Mouse (Mus musculus): ENCODE data around the gene Nlgn1. TPM values are rescaled to one million over a fixed set of nuclear protein-coding genes. Genes with fewer than 3 reads are reported as not detected.
A peak's percentile ranks its signal among the peaks of the same experiment; 100 is the strongest.

Nlgn1 gene
- total RNA-seq, 2 experiments from 2014 or later, result not detected

DNA sequence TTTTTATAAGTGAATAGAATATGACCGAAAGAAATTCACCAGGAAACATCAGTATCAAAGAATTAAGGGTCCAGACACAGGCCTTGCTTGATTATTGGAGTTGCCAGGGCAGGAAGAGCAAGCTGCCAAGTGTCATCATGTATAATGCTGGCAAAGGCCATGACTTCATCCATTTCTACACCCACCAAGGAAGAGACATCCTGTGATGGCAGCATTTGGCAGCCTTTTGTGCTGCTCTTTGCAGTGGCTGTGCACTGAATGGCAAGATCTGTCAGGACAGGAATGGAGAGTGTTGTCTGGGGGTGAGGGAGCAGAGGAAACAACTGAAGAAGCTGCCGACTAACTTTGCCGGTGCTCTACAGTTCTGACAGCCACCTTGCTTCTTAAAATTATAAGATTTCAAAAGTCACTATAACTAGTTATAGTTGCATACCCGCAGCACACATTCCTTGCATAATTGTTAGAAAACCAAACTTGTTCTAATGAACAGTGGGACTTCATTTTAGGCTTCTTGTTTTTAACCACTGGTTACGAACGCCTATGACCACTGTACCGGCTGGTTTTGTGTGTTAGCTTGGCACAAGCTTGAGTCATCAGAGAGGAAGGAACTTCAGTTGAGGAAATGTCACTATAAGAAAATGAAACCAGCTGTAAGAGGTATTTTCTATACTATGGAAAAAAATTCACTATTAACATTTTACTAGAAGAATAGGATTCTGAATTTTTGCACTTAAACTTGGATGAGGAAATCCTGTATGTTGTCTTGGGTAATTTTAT lies 487.4 kb downstream of the Nlgn1 start:
- 0 out of 2 replicates have a peak, but pooled peaks have one; percentile 17 for ATAC-seq (replicated peaks; ENCODE audit: poor library complexity)

DNA sequence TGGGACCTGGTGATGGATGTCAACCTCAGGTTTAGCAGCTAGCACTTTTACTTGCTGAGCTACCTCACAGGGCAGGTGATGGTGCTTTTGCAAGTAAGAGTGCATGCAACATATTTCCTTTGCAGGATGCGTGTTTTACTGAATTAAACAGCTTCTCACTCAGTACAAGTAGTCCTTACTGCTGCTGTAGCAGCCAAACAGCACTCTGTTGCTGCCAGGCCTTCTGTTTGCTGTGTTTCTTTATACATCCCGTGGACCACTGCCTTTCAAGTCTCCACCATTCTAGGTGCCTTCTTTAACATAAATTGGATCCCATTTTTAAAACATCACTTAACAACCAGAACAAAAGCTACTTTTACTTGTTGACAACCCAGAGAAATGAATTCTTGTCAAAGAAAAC lies 502.0 kb downstream of the Nlgn1 start:
- no peak for ATAC-seq (replicated peaks; ENCODE audit: poor library complexity)

DNA sequence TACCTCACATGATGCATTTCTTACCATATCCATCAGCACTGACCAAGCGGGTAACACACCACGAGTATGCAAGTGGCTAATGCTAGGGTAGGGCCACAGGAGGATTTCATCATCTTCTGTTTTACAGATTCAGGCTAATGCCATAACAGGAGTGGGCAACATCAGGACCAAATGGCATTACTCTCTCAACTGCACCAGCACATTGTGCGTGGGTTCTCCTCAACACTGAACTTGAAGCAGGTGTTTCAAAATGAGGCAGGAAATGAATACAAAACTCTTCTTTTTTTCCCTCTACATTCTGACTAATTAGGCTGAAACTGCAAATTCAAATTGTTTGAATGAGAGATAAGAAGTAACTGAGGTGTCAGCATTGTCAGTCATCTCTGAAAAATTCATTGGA lies 518.9 kb downstream of the Nlgn1 start:
- no peak for ATAC-seq (replicated peaks; ENCODE audit: poor library complexity)

DNA sequence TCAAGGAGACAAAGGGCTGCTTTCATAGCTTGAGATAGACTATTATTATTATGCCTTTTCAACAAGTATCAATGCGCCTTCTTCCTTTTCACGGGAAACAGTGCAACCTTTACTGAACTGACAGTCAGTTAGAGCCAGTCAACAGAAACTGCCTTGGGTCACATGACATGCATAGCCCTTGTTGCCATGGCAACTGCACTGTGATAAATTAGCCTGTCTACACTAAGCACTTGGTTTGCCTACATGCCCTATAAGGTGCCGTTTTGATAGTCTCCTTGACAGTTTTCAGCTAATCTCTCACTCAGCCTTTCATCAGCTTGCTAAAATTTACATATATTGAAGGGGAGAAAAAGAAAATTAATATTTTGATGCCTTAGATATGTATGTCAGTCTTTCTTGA lies 524.7 kb downstream of the Nlgn1 start:
- no peak for ATAC-seq (replicated peaks; ENCODE audit: poor library complexity)

DNA sequence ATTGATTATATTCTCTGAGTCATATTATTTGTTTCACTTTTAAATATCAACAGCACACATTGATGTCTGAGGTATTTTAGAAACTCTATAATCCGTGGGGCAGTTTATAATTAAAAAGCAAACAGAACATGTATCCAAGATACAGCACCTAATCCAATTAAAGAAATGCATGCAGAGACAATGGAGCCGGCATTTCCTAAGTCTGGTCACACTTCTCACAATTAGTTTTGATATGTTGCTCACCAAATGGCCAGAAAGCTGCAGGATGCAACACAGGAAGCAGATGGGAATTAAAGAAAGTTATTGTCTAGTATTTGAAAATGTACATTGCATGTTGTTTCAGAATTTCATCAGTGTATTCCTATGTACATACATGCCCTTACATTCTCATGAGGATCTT lies 550.6 kb downstream of the Nlgn1 start:
- no peak for ATAC-seq (replicated peaks; ENCODE audit: poor library complexity)

DNA sequence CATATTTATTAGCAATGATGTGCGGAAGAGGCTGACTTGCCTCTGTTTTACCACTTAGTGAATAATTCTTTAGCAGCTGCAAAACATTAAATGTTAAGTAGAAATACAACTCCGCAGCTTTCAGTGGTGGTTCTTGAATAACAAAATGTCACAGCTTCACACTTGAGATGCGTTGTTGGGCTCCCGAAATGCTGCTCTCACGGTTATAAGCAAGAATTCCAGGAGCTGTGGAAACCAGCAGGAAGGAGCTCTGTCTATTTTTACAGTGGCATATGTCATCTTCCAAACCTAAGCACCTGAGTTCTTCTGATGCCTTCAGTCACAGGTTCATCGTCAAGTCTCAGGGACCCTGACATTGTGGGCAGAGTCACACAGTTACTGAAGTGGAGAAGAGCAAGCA lies 556.8 kb downstream of the Nlgn1 start:
- ATAC-seq (replicated peaks; ENCODE audit: poor library complexity), result no peak

DNA sequence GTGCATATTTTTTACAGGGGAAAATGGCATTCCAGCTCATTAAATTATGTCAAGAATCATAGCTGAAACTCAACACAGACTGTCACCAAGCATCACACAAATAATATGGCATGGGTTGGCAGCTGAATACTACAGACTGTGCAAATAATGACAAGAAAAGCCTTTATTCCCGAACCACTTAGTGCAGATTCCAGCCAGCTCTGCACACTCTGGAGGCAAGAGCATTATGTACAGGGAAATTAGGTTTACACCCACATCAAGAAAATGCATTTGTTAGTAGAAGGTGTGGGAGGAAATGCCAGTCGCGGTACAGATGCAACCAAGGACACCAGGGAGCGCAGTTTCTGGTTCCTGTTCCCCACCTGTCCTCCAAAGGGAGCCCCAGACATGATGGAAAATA lies 558.4 kb downstream of the Nlgn1 start:
- ATAC-seq (replicated peaks; ENCODE audit: poor library complexity), result no peak

DNA sequence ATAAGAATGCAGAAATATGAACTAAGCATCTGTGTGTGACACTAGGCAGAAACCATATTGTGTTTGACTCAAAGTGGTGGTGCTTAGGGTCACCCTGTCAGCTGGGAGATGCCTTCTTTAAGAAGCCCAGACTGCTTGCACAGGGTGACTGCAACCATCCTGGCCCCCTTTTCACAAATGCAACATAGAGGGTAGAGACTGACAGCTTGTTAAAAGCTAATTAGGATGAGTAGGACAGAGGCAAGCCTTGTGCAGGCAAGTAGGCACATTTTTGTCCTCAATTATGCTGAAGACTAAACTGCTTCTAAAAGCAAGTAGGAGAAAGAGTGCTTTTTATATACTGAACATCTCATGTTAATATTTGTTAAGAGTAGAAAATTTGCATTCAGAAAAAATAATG lies 558.8 kb downstream of the Nlgn1 start:
- ATAC-seq (replicated peaks; ENCODE audit: poor library complexity), result no peak

DNA sequence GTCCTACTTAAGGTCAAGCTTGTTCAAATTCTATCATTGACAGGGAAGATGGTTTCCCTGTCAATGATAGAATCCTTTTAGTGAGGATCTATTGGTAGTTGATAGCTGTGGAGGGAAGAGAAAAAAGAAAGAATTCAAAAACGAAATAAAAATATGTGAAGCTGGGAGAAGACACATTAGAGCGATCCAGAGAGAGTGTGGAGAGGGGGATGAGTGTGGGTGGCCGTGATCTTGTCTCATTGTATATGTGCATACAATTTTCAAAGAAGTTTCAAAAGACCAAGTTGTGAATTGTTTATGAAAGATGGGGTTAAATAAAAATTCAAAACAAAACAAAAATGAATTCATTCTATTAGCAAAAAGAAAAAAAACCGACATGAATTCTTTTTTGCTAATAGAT lies 568.6 kb downstream of the Nlgn1 start:
- ATAC-seq (replicated peaks; ENCODE audit: poor library complexity), result no peak

DNA sequence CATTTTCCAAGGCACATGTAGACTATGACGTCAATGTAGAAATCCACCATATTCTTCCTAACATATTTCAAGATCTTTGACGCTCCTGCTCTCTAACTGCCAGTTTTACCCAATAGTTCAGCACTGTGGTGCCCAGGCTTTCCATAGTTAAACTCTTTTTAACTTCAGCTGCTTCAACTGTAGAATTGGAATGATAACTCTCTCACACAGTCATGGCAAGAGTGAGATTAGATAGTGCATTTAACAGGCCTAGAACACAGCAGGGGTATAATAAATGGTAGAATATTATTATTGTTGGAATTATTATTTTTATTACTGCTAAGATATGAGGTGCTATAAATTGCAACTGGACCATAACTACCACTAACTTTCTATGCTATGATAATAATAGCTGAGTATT lies 574.4 kb downstream of the Nlgn1 start:
- no peak for ATAC-seq (replicated peaks; ENCODE audit: poor library complexity)

DNA sequence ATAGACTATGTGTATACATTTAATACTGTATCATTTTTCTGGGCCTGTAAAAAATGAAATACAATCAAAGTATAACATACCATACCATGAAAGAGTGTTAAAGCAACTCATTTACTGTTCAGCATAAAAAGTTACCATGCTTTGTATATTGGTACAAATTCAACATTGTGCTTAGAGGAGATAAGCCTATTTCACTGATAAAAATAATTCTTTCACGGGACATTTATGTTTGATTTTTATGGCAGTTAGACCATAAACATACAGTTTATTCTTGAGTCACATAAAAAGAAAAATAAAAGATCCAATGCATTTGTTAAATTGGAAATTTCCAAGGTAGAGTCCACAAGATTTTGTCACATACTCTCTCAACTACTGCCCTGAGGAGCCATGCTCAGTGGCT lies 608.1 kb downstream of the Nlgn1 start:
- no peak for ATAC-seq (replicated peaks; ENCODE audit: poor library complexity)

DNA sequence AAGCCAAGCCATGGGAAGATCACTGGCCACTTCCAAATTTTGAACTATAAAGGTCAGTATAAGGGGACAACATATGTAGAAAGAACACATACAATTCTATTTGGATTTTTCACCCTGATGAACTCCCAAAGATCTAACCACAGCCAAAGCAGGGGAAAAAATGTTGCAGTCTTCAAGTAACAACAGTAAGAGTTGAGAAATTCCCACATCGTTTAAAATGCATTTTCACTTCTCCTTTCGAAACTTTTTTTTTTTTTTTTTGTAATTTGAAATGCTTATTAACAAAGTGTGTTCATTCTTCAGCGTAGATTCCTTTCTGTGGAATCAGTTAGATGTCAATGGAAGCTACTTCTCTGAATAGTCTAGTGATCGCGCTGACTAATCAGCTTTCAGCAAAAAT lies 610.8 kb downstream of the Nlgn1 start:
- ATAC-seq (replicated peaks; ENCODE audit: poor library complexity), result peak; percentile 50

DNA sequence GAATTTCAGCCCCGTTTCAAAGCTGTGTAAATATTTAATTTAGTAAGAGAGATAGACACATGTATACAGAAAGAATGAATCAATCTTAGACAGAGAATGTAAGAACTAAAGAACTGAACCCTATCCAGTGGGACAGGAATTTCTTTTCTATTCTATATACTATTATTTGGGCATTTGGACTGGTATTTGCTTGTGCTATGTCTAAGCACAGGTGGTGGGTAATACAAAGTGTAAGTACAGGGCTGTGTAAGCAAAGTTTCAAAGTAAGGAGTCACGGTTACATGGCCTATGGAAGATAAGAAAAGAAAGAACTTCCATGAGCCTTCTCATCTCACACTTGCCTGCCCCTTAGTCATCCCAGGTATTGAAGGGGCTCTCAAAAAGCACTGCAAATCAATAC lies 624.9 kb downstream of the Nlgn1 start:
- ATAC-seq (replicated peaks; ENCODE audit: poor library complexity), result no peak

DNA sequence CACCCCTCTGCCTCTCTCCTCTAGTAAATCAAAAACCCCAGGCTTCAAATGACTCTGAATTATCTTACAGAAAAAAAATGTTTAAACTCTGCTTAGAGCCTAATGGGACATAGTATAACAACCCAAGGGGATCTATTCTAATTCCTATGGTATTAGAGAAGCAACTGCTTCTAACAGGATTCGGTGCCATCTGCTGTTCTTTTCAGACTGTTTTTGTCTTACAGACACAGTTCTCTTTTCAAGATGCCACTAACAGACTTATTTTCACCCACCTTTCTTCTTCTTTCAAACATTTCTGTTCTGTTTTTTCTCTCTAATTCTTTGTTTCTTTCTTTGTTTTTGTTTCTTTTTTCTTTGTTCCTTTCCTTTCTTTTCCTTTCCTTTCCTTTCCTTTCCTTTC lies 635.0 kb downstream of the Nlgn1 start:
- ATAC-seq (replicated peaks; ENCODE audit: poor library complexity), result no peak

DNA sequence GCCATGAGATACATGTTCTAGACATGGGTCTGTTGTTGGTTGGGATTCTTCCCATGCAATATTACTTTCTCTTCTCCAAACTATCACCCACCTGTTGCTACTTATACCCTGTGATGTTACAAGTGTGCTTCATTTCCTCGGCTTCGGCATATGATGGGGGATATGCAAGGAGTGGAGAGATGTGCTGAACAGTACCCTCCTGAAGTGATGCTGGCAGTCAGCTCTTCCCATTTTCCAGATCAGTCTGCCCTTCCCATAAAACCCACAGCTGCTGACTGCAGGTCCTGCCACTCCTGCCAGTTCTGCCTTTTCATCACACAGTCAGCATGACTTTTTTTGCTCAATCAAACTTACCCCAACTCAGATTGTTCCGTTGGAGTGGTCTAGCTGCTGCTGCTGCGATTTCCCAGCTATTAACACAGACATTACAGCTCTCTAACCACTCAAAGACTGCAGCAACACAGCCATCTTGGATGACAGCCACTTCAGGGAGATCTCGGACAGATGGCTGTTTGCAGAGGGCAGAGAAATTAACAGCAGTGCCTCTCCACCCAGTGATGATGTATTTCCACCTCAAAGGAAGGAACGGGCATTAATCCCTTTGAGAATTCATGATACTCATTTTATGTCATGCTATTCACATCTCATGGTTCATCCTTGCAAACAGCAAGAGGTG lies 643.3 kb downstream of the Nlgn1 start:
- ATAC-seq (replicated peaks; ENCODE audit: poor library complexity), result no peak

DNA sequence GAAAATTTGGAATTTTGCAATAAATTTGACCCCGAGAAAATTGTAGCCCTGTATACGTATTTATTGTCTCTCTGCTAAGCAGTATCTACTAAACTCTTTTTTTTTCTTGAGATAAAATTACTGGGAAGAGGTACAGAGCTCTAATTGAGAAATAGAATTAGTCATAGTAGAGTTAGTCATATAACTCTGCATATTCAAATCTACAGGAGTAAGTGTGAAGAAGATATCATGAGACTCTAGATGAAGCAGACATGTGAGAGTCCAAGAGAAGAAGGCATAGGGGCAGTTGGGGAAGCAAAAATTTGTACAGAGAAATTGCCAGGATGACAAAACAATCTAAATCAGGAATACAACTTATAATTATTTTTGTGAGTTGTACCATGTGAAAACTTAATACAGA lies 648.6 kb downstream of the Nlgn1 start:
- ATAC-seq (replicated peaks; ENCODE audit: poor library complexity), result no peak

DNA sequence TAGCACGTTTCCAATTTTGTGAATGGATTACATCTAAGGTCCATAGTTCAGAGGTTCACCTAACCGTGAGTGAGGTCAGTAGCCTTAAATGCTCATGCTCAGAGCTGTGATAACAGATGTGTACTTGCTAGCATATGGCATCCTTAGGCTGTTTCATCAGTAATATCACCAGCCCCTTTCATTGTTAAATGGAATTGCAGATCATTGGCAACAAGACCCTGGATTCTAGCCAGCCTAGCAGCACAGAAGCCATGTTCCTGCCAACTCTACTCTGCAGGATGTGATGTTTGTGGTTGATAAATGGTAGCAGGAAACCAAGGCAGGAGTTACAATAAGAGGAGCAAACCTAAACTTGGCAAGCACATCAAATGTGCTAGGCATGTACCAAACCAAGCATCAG lies 652.9 kb downstream of the Nlgn1 start:
- ATAC-seq (replicated peaks; ENCODE audit: poor library complexity), result peak; percentile 37; the same call in 1 of the 2 replicates

DNA sequence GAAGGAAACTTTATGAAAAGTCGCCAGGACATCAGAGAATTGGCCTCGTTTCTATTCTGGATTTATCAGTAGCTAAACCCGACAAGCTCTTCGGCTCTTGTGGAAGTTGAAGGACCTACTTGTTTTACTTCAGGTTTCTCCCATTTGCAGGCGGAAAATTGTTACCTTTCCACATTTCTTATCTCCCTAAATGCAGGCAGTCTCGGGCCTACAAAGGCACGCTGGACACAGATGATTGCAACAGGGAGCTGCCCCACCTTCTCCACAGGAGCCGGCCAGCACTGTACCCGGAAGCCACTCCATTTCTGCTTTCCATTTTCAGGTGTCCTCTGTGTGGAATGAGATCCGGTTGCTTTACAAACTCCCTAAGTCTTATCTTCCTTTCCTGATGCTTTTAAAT lies 656.4 kb downstream of the Nlgn1 start:
- ATAC-seq (replicated peaks; ENCODE audit: poor library complexity), result no peak

DNA sequence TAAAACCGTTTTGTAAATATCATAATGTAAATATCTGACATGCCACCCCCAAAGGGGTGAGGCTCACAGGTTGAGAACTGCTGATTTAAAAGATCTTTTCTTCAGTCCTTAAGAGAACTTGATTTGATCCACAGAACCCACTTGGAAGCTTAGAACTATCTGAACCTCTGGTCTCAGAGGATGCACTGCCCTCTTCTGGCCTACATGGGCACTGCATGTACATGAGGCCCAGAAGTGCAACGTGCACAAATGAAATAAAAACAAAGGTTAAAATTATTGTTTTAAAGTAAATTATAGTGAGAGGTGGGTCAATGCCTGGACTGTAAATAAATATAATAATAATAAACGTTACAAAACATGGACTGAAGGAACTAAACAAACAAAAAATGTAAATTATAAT lies 657.2 kb downstream of the Nlgn1 start:
- ATAC-seq (replicated peaks; ENCODE audit: poor library complexity), result peak; percentile 80

DNA sequence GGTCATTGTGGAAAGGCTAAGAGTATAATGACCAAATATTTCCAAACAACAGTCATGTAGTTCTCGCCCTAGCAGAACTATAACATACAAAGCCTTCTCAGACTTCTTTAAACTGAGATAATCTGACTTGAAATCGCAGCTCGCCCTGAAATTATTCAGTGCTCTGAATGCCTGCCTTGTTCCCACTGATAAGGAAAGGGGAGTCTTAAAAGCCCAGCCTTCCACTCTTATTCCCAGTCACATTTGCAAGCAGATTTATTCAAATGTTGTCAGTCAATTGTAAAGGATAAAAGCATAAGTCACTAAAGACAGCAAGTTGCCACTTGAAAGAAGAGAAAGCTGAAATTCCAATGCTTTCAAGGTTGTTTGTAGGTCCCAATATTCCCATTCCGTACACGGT lies 658.9 kb downstream of the Nlgn1 start:
- ATAC-seq (replicated peaks; ENCODE audit: poor library complexity), result no peak

DNA sequence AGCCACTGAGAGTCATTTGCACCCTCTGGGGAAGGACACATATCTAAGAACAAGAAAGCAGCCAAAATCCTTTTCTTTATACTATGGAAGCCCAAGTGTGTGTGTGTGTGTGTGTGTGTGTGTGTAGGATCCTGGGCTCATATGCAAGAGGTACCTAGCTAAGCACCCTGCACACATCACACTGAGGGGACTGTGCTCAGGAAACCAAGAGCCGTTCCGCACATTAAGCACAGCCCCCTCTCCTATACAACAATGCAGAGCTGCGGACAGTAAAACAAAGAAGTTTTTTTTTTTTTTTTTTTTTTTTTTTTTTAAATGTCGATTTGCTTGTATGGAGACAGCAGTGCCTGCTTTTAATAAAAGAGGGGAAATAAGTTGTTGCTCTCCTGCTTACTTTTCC lies 659.5 kb downstream of the Nlgn1 start:
- no peak for ATAC-seq (replicated peaks; ENCODE audit: poor library complexity)

DNA sequence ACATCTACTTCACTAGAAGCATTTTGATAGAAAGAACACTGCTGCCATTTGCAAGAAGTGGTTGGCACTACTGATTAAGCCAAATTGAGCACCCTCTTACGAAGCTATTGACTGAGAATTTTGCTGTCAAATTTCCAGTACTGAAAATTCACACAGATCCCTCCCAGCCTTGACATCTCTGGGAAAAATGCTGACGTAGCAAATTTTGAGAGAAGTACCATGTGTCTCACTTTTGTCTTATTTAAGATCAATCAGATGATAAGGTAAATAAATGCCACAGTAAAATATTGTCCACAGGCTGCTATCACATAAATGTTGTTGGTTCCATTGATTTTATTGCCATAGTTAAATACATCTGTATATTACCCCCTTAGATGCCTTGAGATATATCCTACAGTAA lies 668.8 kb downstream of the Nlgn1 start:
- no peak for ATAC-seq (replicated peaks; ENCODE audit: poor library complexity)

DNA sequence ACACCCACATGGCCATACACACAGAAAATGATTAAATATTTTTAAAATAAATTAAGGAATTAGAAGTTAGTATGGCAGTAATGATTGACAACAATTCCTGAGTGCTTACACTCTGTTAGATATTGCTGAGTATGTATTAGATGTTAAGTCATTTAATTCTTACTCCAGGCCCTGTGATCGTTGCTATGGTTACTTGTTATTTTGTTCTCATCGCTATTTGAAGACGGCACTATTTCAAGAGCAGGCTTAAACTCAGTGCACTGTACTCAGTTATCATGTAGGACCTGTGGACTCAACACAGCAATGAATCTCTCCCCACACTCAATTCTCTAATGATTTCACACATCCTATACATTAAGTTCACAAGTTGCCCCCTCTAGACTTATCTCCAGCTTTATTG lies 672.0 kb downstream of the Nlgn1 start:
- no peak for ATAC-seq (replicated peaks; ENCODE audit: poor library complexity)
